Mouse (Mus musculus) lung, postnatal 0 days (tissue): Measurements from ENCODE around the gene Rbm4b. TPM values are rescaled to one million over a fixed set of nuclear protein-coding genes. Genes with fewer than 3 reads are reported as not detected.

Experiments
- ATAC-seq: fragments of 200-750 bp; cut with Nextera tagmentation; 2 replicates; pipeline ENCODE4 v1.8.0; 2017; ENCODE audit warnings: moderate library complexity
- DNase-seq: peaks from one replicate; pipeline ENCODE4 v3.0.0-alpha.2; 2016; ENCODE audit warnings: low spot score
- H3K27ac ChIP-seq: fragments of 300-500 bp; sonication (generic); 2 replicates; pipeline ENCODE4 v1.5.1; 2014; ENCODE audit warnings: antibody characterized with exemption, mild to moderate bottlenecking, low read length, mixed read lengths
- H3K27me3 ChIP-seq: fragments of 300-500 bp; sonication (generic); replicated peaks from 2 replicates; pipeline ENCODE4 v1.6.1; 2014; ENCODE audit warnings: low read length, mixed read lengths; ENCODE audit not compliant: insufficient read depth
- H3K36me3 ChIP-seq: fragments of 300-500 bp; sonication (generic); 2 replicates; pipeline ENCODE4 v1.6.1; 2014; ENCODE audit warnings: low read length, mixed read lengths; ENCODE audit not compliant: insufficient read depth
- H3K4me1 ChIP-seq: fragments of 300-500 bp; sonication (generic); 2 replicates; pipeline ENCODE4 v1.6.1; 2014; ENCODE audit warnings: antibody characterized with exemption, low read depth, low read length, mixed read lengths; ENCODE audit not compliant: insufficient read depth
- H3K4me2 ChIP-seq: fragments of 300-500 bp; sonication (generic); replicated peaks from 2 replicates; pipeline ENCODE4 v1.6.1; 2014; ENCODE audit warnings: low read depth, mild to moderate bottlenecking, low read length, moderate library complexity, mixed read lengths
- H3K4me3 ChIP-seq: fragments of 300-500 bp; sonication (generic); 2 replicates; pipeline ENCODE4 v1.5.1; 2014; ENCODE audit warnings: low read depth, low read length
- H3K9ac ChIP-seq: fragments of 300-500 bp; sonication (generic); replicated peaks from 2 replicates; pipeline ENCODE4 v1.6.1; 2014; ENCODE audit warnings: low read depth, mild to moderate bottlenecking
- H3K9me3 ChIP-seq: fragments of 300-500 bp; sonication (generic); 2 replicates; pipeline ENCODE4 v1.6.1; 2016; ENCODE audit warnings: low read length, mixed read lengths
- CTCF ChIP-seq: IDR thresholded peaks from 2 replicates; pipeline ENCODE4 v1.5.1; 2016; ENCODE audit warnings: antibody characterized with exemption, mild to moderate bottlenecking
- EP300 ChIP-seq: IDR thresholded peaks from 2 replicates; pipeline ENCODE4 v1.6.1; 2016; ENCODE audit warnings: antibody characterized with exemption, mild to moderate bottlenecking, control low read depth
- WGBS: fragments of 180-500 bp; shearing (Covaris S2); extraction: QIAGEN DNeasy Blood & Tissue Kit; methylation state at CpG from one replicate; pipeline ENCODE4 v1.1.7; 2014; 5-methylcytosine and 5-hydroxymethylcytosine counted together
- polyA plus RNA-seq: library from polyadenylated mRNA; unstranded; fragments of >200 nt; fragmentation: Nextera tagmentation; extraction: Ambion mirVana; gene quantifications from 2 replicates; pipeline ENCODE4 v1.2.1, GENCODE M21; 2015

Gene Rbm4b
- polyA plus RNA-seq, 1 experiment from 2014 or later = 23.4 TPM

DNA sequence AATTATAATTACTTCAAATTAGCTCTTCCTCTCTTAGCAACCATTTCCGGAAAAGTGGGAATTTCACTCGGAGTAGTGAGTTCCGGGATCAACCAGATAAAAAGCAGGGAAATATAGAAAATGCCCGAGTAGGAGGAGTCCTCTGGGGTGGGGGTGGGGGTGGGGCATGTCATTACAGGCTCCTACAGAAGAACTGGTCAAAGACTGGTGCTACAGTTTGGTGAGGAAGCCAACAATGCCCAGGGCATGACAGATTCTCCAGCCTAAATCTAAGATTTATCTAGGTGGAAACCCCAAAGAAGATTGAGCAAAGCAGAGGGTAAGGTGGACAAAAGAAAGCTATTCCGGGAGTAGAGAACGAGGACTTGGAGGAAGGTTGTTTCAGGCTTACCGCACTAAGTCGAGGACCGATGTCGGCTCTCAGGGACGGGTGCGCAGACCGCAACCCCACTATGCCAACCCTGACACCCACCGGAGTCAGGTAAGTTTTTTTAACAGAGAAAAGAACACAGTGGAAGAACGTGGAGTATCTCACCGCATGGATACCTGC, 37.1 kb downstream of the Rbm4b start:
- no peaks in the 10 kb centered on the region for H3K27me3 ChIP-seq
- under 1% methylated on average over 16 of the region's 16 CpGs for WGBS
- peak overlapping the region; percentile 78 for H3K4me3 ChIP-seq
- TF ChIP-seq CTCF = no peak
- TF ChIP-seq EP300 = no peak
- peak; percentile 50 for DNase-seq
- peaks cover 4% of the 10 kb centered on the region for H3K4me1 ChIP-seq
- peak; percentile 38 for ATAC-seq
- no peaks in the 10 kb centered on the region; the same call in 1 of the 2 replicates for H3K36me3 ChIP-seq
- H3K27ac ChIP-seq = peak overlapping the region; percentile 74
- peak overlapping the region; percentile 65 for H3K4me2 ChIP-seq
- peak overlapping the region; percentile 69 for H3K9ac ChIP-seq
- no peaks in the 10 kb centered on the region for H3K9me3 ChIP-seq

DNA sequence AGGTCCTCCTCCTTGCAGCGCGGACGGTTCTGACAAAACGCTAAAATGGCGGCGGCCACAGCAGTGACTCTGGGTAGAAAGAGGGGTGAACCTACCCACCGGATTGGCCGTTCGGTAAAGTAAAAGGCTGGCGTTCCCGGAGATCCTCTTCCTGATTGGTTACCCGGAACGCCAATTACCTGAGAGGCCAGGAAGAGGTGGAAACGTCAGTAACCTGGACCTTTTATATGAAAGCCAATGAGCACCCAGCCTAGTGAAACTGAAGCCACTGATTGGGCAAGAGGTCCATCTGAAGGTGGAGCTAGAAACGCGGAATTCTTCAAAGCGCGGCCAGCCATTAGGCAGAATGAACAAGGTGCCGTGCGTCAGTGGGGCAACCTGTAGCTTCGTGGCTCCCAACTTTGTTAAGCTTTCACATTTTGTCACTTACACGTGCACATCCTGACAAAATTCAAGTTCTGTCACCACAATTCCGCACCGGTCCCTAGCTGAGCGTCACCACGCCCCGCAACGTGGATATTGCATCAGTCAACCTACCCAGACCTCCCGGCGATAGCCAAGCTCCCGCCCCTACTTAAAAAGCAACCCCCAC, 37.6 kb downstream of the Rbm4b start, which contains the start of gene Rbm4:
Gene Rbm4 (minus strand): TSS at position 71 of the 592 bp plus-strand sequence.
- no peaks in the 10 kb centered on the region for H3K9me3 ChIP-seq
- H3K27ac ChIP-seq = peak within 1 kb of the TSS; percentile 74
- WGBS = under 1% methylated on average over 31 of the region's 31 CpGs
- TF ChIP-seq EP300 = no peak
- no peaks in the 10 kb centered on the region; the same call in 1 of the 2 replicates for H3K36me3 ChIP-seq
- ATAC-seq (peak; percentile 99), DNase-seq (peak; percentile 99)
- no peaks in the 10 kb centered on the region for H3K27me3 ChIP-seq
- H3K4me3 ChIP-seq = peak within 1 kb of the TSS; percentile 78
- H3K4me2 ChIP-seq = peak within 1 kb of the TSS; percentile 65
- H3K4me1 ChIP-seq = peaks cover 4% of the 10 kb centered on the region
- H3K9ac ChIP-seq = peak within 1 kb of the TSS; percentile 69

DNA sequence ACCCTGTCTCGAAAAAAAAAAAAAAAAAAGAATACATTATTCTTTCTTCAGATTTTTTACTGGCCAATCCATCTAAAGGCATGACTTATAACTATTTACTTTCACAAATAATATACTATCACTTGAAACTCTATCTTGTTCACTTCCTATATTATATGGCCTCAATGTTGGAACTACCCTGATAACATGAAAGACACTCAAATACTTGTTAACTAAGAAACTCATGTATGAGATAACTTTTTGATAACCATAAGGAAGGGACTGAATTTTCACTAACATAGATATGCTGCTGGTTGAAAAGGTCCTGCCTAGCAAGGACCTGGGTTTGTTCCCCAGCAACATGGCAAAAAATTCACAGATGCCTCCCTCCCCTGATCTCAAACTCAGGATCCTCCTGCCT, 39.6 kb downstream of the Rbm4b start:
- 67% methylated on average over 1 of the region's 1 CpGs for WGBS
- Histone ChIP-seq H3K27ac (no peak overlapping the region), H3K4me1 (peaks cover 4% of the 10 kb centered on the region), H3K9ac (no peak overlapping the region), H3K4me3 (no peak overlapping the region), H3K4me2 (no peak overlapping the region), H3K27me3 (no peaks in the 10 kb centered on the region), H3K9me3 (no peaks in the 10 kb centered on the region), H3K36me3 (peaks cover 12% of the 10 kb centered on the region; the same call in 1 of the 2 replicates)
- no peak for ATAC-seq
- no peak for DNase-seq
- no peak for TF ChIP-seq EP300
- no peak for TF ChIP-seq CTCF

DNA sequence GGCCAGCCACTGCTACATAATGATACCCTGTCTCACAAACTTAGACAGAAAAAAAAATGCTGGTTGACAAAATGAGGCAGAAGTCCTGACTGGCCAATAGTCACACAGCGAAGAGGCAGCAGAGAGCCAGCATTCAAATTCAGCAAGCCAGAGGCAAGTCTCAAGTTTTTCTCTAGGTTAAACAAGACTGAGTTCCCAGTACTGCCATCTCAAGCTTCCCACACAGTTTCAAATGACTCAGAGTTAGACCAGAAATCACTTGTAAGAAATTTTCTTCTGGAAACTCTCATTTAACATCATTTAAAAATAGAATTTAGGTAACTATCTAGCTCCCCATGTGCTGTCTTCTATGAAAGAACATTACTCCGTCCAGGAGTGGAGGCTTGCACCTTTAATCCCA, 41.5 kb downstream of the Rbm4b start:
- Histone ChIP-seq H3K9me3 (no peaks in the 10 kb centered on the region), H3K27me3 (no peaks in the 10 kb centered on the region), H3K4me3 (no peak overlapping the region), H3K27ac (no peak overlapping the region), H3K9ac (no peak overlapping the region), H3K4me1 (peaks cover 3% of the 10 kb centered on the region), H3K4me2 (no peak overlapping the region), H3K36me3 (peaks cover 21% of the 10 kb centered on the region; the same call in 1 of the 2 replicates)
- no peak for ATAC-seq
- no peak for DNase-seq
- WGBS = 100% methylated on average over 2 of the region's 2 CpGs
- no peak for TF ChIP-seq CTCF
- TF ChIP-seq EP300 = no peak

DNA sequence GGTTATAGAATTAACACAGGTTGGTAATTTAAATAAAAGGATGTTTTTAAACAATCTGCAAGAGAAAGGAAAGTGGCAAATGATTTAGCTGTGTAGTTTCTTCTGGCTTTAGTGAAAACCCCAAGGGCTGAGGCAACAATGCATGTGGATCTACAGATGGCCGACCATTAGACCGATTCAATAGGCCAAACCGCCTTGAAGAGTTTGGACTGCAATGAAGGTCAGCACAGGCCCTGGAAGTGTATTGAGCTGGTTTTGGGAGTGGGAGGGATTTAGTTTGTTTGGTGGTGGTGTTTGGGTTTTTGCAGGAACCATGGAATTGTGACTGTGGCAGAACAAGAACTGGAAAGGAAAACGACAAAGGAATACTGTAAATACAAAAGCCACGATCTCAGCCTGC, 42.8 kb downstream of the Rbm4b start:
- no peak for DNase-seq
- Histone ChIP-seq H3K27ac (no peak overlapping the region), H3K4me2 (no peak overlapping the region), H3K9ac (no peak overlapping the region), H3K27me3 (no peaks in the 10 kb centered on the region), H3K9me3 (no peaks in the 10 kb centered on the region), H3K4me1 (no peaks in the 10 kb centered on the region), H3K36me3 (peaks cover 21% of the 10 kb centered on the region; the same call in 1 of the 2 replicates), H3K4me3 (no peak overlapping the region)
- no peak for ATAC-seq
- 95% methylated on average over 5 of the region's 5 CpGs for WGBS
- TF ChIP-seq EP300 (no peak), CTCF (no peak)

DNA sequence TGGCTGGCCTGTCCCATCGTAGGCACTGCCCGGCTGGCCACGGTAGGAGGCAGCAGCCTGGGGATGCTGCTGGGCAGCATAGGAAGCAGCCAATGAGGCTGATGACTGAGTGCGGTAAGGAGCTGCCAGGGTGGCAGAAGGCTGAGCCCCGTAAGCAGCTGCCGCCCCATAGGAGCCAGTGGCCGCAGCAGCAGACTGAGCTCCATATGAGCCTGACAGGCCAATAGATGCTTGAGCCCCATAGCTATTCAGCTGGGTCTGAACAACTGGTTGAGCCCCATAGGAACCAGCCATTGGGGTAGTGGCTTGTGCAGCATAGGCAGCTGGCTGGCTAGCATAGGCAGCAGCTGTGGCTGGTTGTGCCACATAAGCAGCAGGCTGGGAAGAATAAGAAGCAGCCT, 46.4 kb downstream of the Rbm4b start:
- no peak for ATAC-seq
- Histone ChIP-seq H3K27ac (no peak overlapping the region), H3K36me3 (peaks cover 21% of the 10 kb centered on the region; the same call in 1 of the 2 replicates), H3K4me1 (no peaks in the 10 kb centered on the region), H3K27me3 (no peaks in the 10 kb centered on the region), H3K9me3 (no peaks in the 10 kb centered on the region), H3K4me2 (no peak overlapping the region), H3K4me3 (no peak overlapping the region), H3K9ac (no peak overlapping the region)
- DNase-seq = no peak
- 94% methylated on average over 7 of the region's 7 CpGs for WGBS
- TF ChIP-seq EP300 = no peak
- no peak for TF ChIP-seq CTCF
